Mouse (Mus musculus): ENCODE measurements around the gene Ptn. TPM values are rescaled to one million over a fixed set of nuclear protein-coding genes. Genes with fewer than 3 reads are reported as not detected.

The Ptn gene
- total and polyA plus RNA-seq, 3 experiments, result not detected

DNA sequence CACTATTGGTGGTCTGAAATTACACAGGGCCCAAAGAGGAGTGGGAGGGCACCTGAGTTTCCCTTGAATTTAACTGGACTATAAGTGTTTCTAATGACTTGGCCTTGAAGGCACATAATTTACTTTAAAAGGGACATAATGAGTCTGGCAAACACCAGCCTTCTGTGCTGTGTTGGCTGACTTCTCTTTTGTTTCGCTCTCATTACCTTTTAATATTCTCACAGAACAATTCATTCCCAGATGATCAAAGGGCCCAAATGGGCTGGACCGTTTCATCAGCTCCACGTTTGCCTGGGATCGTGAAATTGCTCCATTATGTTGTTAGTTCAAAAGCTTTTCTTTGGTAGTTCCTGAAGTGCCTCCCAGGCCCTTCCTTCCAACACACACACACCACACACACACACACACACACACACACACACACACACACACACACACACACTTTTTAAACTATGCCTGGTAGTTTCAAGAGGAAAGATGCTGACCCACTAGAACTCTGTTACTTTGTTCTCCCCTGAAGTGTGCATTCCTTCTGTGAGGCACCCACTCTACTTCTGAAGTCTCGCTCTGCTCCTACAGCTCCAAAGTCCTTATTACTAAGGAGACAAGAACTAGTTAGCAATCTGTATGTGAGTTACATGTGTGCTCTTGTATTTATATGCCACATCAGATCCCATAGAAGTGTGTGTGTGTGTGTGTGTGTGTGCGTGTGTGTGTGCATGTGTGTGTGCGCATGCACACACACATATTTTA lies 1.5 kb downstream of the Ptn start:
- Histone ChIP-seq H3K4me2 (ENCODE audit: insufficient read depth, low read depth, poor library complexity, severe bottlenecking) (no peak overlapping the region), H3K36me3 (replicated peaks in 1 of 2; ENCODE audit: control insufficient read depth in 1 of 2, insufficient read depth in 1 of 2, low read length in 1 of 2) (no peaks in the 10 kb centered on the region), H3K27me3 (replicated peaks) (no peaks in the 10 kb centered on the region), H3K9ac (ENCODE audit: insufficient read depth, low read depth) (no peak overlapping the region), H3K9me3 (replicated peaks; ENCODE audit: low read length) (no peaks in the 10 kb centered on the region), H3K27ac (ENCODE audit: insufficient read depth, low read depth) (no peak overlapping the region), H3K4me1 (ENCODE audit: control insufficient read depth in 1 of 2, insufficient read depth in 2 of 2) (no peaks in the 10 kb centered on the region), H3K4me3 (replicated peaks in 1 of 3; ENCODE audit: low read depth in 2 of 3, low read length in 2 of 3, poor library complexity in 1 of 3) (no peak overlapping the region), H3K79me2 (replicated peaks; ENCODE audit: control insufficient read depth, extremely low read depth, insufficient read depth, poor library complexity, severe bottlenecking) (no peaks in the 10 kb centered on the region)
- no peak for DNase-seq (ENCODE audit: extremely low read depth)
- TF ChIP-seq GABPA (IDR thresholded peaks at IDR 0.05; ENCODE audit: insufficient replicate concordance, low read depth, low read length) (no peak), USF2 (conservative IDR thresholded peaks at IDR 0.05; ENCODE audit: low read depth, low read length) (no peak), MXI1 (IDR thresholded peaks at IDR 0.05; ENCODE audit: low read depth, low read length) (no peak), ZKSCAN1 (IDR thresholded peaks at IDR 0.05; ENCODE audit: borderline replicate concordance, low read depth, low read length) (no peak), PAX5 (IDR thresholded peaks at IDR 0.05; ENCODE audit: low read length) (no peak), E2F4 (IDR thresholded peaks at IDR 0.05; ENCODE audit: insufficient replicate concordance, low read depth, low read length) (no peak), CTCF (conservative IDR thresholded peaks at IDR 0.05 in 1 of 2, IDR thresholded peaks at IDR 0.05 in 1 of 2; ENCODE audit: low read depth in 2 of 2, low read length in 2 of 2) (no peak), ZNF384 (IDR thresholded peaks at IDR 0.05; ENCODE audit: low read depth, low read length) (no peak), NRF1 (IDR thresholded peaks at IDR 0.05; ENCODE audit: low read depth, low read length) (no peak), KAT2A (IDR thresholded peaks at IDR 0.05; ENCODE audit: insufficient replicate concordance, low read length) (no peak), TBP (conservative IDR thresholded peaks at IDR 0.05; ENCODE audit: low read depth, low read length) (no peak), RAD21 (IDR thresholded peaks at IDR 0.05; ENCODE audit: low read depth, low read length) (no peak), UBTF (IDR thresholded peaks at IDR 0.05; ENCODE audit: low read depth, low read length) (no peak), MAZ (IDR thresholded peaks at IDR 0.05; ENCODE audit: low read depth, low read length) (no peak), POLR2A (IDR thresholded peaks at IDR 0.05; ENCODE audit: low read depth, low read length) (no peak), CHD2 (IDR thresholded peaks at IDR 0.05; ENCODE audit: low read length) (no peak), MEF2A (IDR thresholded peaks at IDR 0.05; ENCODE audit: borderline replicate concordance, low read depth, low read length) (no peak)
- in situ Hi-C loops (cut with MboI; ENCODE audit: low pct_ligation_motif_present, low pct_unique_long_range_greater_than_20kb, low sequenced_read_pairs), result no loop called here
- dilution Hi-C loops (cut with MboI; ENCODE audit: extremely low pct_ligation_motif_present, extremely low pct_unique_long_range_greater_than_20kb, low sequenced_read_pairs), result no loop called here

DNA sequence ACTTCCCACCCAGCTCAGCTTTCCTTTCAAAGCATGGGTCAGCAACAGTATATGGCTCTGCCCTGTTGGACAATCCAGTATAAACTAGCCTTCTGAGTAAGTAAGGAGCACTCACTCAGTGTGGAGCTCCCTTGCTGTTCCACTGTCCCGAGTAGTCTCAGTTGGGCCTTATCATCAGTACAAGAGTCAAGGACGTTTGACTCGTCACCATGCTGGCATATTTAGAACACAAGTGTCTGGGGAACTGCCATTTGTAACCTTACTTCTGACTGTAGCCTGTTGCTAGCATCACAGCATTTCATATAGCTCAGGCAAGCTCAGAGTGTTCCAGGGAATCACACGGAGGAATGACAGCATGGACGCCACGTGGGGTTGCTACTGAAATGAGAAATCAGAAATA lies 3.1 kb downstream of the Ptn start:
- dilution Hi-C loops (cut with MboI; ENCODE audit: extremely low pct_ligation_motif_present, extremely low pct_unique_long_range_greater_than_20kb, low sequenced_read_pairs), result no loop called here
- TF ChIP-seq RAD21 (IDR thresholded peaks at IDR 0.05; ENCODE audit: low read depth, low read length), result no peak
- no peak for TF ChIP-seq E2F4 (IDR thresholded peaks at IDR 0.05; ENCODE audit: insufficient replicate concordance, low read depth, low read length)
- TF ChIP-seq POLR2AphosphoS2 (IDR thresholded peaks at IDR 0.05; ENCODE audit: low read depth, low read length), result no peak
- no peak for TF ChIP-seq IRF4 (IDR thresholded peaks at IDR 0.05; ENCODE audit: low read depth, low read length)
- TF ChIP-seq ZMIZ1 (IDR thresholded peaks at IDR 0.05; ENCODE audit: low read depth, low read length), result no peak
- TF ChIP-seq ELF1 (IDR thresholded peaks at IDR 0.05; ENCODE audit: low read depth, low read length), result no peak
- no peak for TF ChIP-seq NRF1 (IDR thresholded peaks at IDR 0.05; ENCODE audit: low read depth, low read length)
- TF ChIP-seq POLR2A (IDR thresholded peaks at IDR 0.05; ENCODE audit: low read depth, low read length), result no peak
- no peak for TF ChIP-seq JUN (IDR thresholded peaks at IDR 0.05; ENCODE audit: insufficient read depth, low read depth, low read length)
- TF ChIP-seq KAT2A (IDR thresholded peaks at IDR 0.05; ENCODE audit: insufficient replicate concordance, low read length), result no peak
- no peak for TF ChIP-seq USF1 (IDR thresholded peaks at IDR 0.05; ENCODE audit: low read depth, low read length)
- no peak for TF ChIP-seq NELFE (IDR thresholded peaks at IDR 0.05; ENCODE audit: low read depth, low read length)
- no peak for TF ChIP-seq PAX5 (IDR thresholded peaks at IDR 0.05; ENCODE audit: low read length)
- no peak for TF ChIP-seq MEF2A (IDR thresholded peaks at IDR 0.05; ENCODE audit: borderline replicate concordance, low read depth, low read length)
- H3K27ac ChIP-seq (ENCODE audit: insufficient read depth, low read depth), result no peak overlapping the region
- no peaks in the 10 kb centered on the region for H3K27me3 ChIP-seq (replicated peaks)
- H3K9me3 ChIP-seq (replicated peaks; ENCODE audit: low read length), result no peaks in the 10 kb centered on the region
- H3K4me2 ChIP-seq (ENCODE audit: insufficient read depth, low read depth, poor library complexity, severe bottlenecking), result no peak overlapping the region
- H3K4me3 ChIP-seq (replicated peaks in 1 of 3; ENCODE audit: low read depth in 2 of 3, low read length in 2 of 3, poor library complexity in 1 of 3), result no peak overlapping the region
- H3K36me3 ChIP-seq (replicated peaks in 1 of 2; ENCODE audit: control insufficient read depth in 1 of 2, insufficient read depth in 1 of 2, low read length in 1 of 2), result no peaks in the 10 kb centered on the region
- in situ Hi-C loops (cut with MboI; ENCODE audit: low pct_ligation_motif_present, low pct_unique_long_range_greater_than_20kb, low sequenced_read_pairs), result no loop called here
- H3K79me2 ChIP-seq (replicated peaks; ENCODE audit: control insufficient read depth, extremely low read depth, insufficient read depth, poor library complexity, severe bottlenecking), result no peaks in the 10 kb centered on the region
- no peaks in the 10 kb centered on the region for H3K4me1 ChIP-seq (ENCODE audit: control insufficient read depth in 1 of 2, insufficient read depth in 2 of 2)
- no peak overlapping the region for H3K9ac ChIP-seq (ENCODE audit: insufficient read depth, low read depth)
- DNase-seq (ENCODE audit: extremely low read depth), result no peak
